21 mouse cellular contexts compared by ENCODE assay signal in genomic region chr17:14700204-14700603, GRCm38 (mm10). TPM values are rescaled to one million over a fixed set of nuclear protein-coding genes. Genes with fewer than 3 reads are reported as not detected.
DNase-seq lines count a peak whose midpoint lies in the region; ATAC-seq and TF ChIP-seq lines count a peak whose summit lies in the region.
"Had no signal": no experiment of that assay in that cellular context is flagged by ENCODE, and none has a peak within 500 bp of the region (broad histone marks: within the 10 kb centered on the region; RNA-seq: fewer than 3 reads in every experiment).

No protein-coding gene starts in this region.

- 22% methylated on average over 5 of the region's 5 CpGs for WGBS in limb, embryonic 14.5 days
- 79% methylated on average over 5 of the region's 5 CpGs for WGBS in forebrain, embryonic 15.5 days

- H3K27ac ChIP-seq in limb, embryonic 14.5 days (replicated peaks; ENCODE audit: low read depth, low read length) = peak overlapping the region; percentile 56; the same call in 1 of the 2 replicates
- no peak overlapping the region for H3K27ac ChIP-seq in forebrain, embryonic 15.5 days (replicated peaks)
- H3K27ac ChIP-seq: embryonic facial prominence, embryonic 12.5 days; heart, adult 2 months; hindbrain, postnatal 0 days; midbrain, embryonic 10.5 days had no signal

- intact Hi-C loops in heart, postnatal 25 days (cut with DNase I) = no loop called here

- DNase-seq in embryo, embryonic 11 days = peak; percentile 37
- DNase-seq in embryo, embryonic 10 days (ENCODE audit: low spot score) = no peak
- peak; percentile 41 for DNase-seq in heart, postnatal 25 days (ENCODE audit: low spot score)
- DNase-seq in heart, adult 8-10 months (ENCODE audit: low spot score) = no peak
- peak; percentile 66 for DNase-seq in NIH3T3 (ENCODE audit: low read depth)
- DNase-seq in limb, embryonic 14.5 days (ENCODE audit: low spot score) = peak; percentile 18
- DNase-seq in kidney, postnatal 36 days = no peak
- DNase-seq: adrenal gland, adult 2 months; kidney, adult 11 months; kidney, postnatal 10 days; layer of hippocampus, adult 9-11 months; liver; liver, postnatal 0 days; right cerebral cortex, adult 18-20 months; thymus, postnatal 14 days had no signal

- H3K36me3 ChIP-seq in limb, embryonic 14.5 days (ENCODE audit: control insufficient read depth, insufficient read depth, low read length) = no peaks in the 10 kb centered on the region
- H3K36me3 ChIP-seq in forebrain, embryonic 15.5 days = no peaks in the 10 kb centered on the region
- H3K36me3 ChIP-seq: embryonic facial prominence, embryonic 12.5 days; midbrain, embryonic 10.5 days had no signal

- ATAC-seq in limb, embryonic 14.5 days (ENCODE audit: low FRiP score, low read depth) = no peak
- no peak for ATAC-seq in forebrain, embryonic 15.5 days (replicated peaks)
- ATAC-seq: hindbrain, postnatal 0 days; liver, postnatal 0 days had no signal

- peaks cover 5% of the 10 kb centered on the region for H3K4me1 ChIP-seq in limb, embryonic 14.5 days (ENCODE audit: control insufficient read depth, insufficient read depth, low read length)
- H3K4me1 ChIP-seq in forebrain, embryonic 15.5 days = no peaks in the 10 kb centered on the region
- H3K4me1 ChIP-seq: midbrain, embryonic 10.5 days had no signal

- H3K4me3 ChIP-seq in limb, embryonic 14.5 days (replicated peaks; ENCODE audit: low read length) = no peak overlapping the region
- no peak overlapping the region for H3K4me3 ChIP-seq in forebrain, embryonic 15.5 days
- H3K4me3 ChIP-seq: embryonic facial prominence, embryonic 12.5 days; heart, adult 2 months; midbrain, embryonic 10.5 days had no signal

- no peak overlapping the region for H3K4me2 ChIP-seq in limb, embryonic 14.5 days (replicated peaks; ENCODE audit: low read depth, low read length, severe bottlenecking)
- no peak overlapping the region for H3K4me2 ChIP-seq in forebrain, embryonic 15.5 days (replicated peaks)
- H3K4me2 ChIP-seq: embryonic facial prominence, embryonic 12.5 days had no signal

- no peaks in the 10 kb centered on the region for H3K9me3 ChIP-seq in limb, embryonic 14.5 days (ENCODE audit: control insufficient read depth, low read length)
- no peaks in the 10 kb centered on the region for H3K9me3 ChIP-seq in forebrain, embryonic 15.5 days
- H3K9me3 ChIP-seq: embryonic facial prominence, embryonic 12.5 days; midbrain, embryonic 10.5 days had no signal

- H3K9ac ChIP-seq in limb, embryonic 14.5 days (ENCODE audit: low read depth, low read length, severe bottlenecking) = no peak overlapping the region
- no peak overlapping the region for H3K9ac ChIP-seq in forebrain, embryonic 15.5 days (replicated peaks)
- H3K9ac ChIP-seq: embryonic facial prominence, embryonic 12.5 days; liver, postnatal 0 days had no signal

- no peak for TF ChIP-seq POLR2A in limb, embryonic 14.5 days (IDR thresholded peaks at IDR 0.05; ENCODE audit: borderline replicate concordance, extremely low read depth, insufficient read depth, insufficient read length)

- H3K27me3 ChIP-seq in limb, embryonic 14.5 days (ENCODE audit: control insufficient read depth, insufficient read depth, low read length) = no peaks in the 10 kb centered on the region
- H3K27me3 ChIP-seq in forebrain, embryonic 15.5 days = no peaks in the 10 kb centered on the region
- H3K27me3 ChIP-seq: CH12.LX; embryonic facial prominence, embryonic 12.5 days had no signal

RNA-seq across cellular contexts. Expression of gene Thbs2, which starts 6.2 kb away (rescaled TPM):
- 10 to 100 TPM; 14.6 to 16.5 TPM for total RNA-seq in heart, postnatal 25 days (2021)
- 10 to 100 TPM; 11.8 to 17.1 (median 14.4) TPM for total RNA-seq in heart, adult 8-10 months (2022)
- polyA plus RNA-seq in limb, embryonic 14.5 days (2012; rRNA removed) = 78.6 and 87.8 TPM in 2 replicates
- 77.6 and 92.6 TPM in 2 replicates for polyA plus RNA-seq in limb, embryonic 14.5 days (2014; fragmentation: Nextera tagmentation; extraction: Ambion mirVana)
- polyA plus RNA-seq in forebrain, embryonic 15.5 days (2015; fragmentation: Nextera tagmentation; extraction: Ambion mirVana) = 0.84 and 1.2 TPM in 2 replicates

Comparison
In these comparisons a context has a peak if more than half of its experiments do, and no peak if none do; other contexts are left out.
1. DNase-seq: peak in embryo, embryonic 11 days (single experiment), heart, postnatal 25 days (single experiment), NIH3T3 (single experiment) and limb, embryonic 14.5 days (single experiment); none in embryo, embryonic 10 days (single experiment), heart, adult 8-10 months (single experiment) and kidney, postnatal 36 days (0 of 2).